Mouse (Mus musculus): Measurements from ENCODE around the gene Pon1. TPM values are rescaled to one million over a fixed set of nuclear protein-coding genes. Genes with fewer than 3 reads are reported as not detected.

Pon1 gene
- polyA plus RNA-seq, 1 experiment from 2014 or later: 0.12 TPM

DNA sequence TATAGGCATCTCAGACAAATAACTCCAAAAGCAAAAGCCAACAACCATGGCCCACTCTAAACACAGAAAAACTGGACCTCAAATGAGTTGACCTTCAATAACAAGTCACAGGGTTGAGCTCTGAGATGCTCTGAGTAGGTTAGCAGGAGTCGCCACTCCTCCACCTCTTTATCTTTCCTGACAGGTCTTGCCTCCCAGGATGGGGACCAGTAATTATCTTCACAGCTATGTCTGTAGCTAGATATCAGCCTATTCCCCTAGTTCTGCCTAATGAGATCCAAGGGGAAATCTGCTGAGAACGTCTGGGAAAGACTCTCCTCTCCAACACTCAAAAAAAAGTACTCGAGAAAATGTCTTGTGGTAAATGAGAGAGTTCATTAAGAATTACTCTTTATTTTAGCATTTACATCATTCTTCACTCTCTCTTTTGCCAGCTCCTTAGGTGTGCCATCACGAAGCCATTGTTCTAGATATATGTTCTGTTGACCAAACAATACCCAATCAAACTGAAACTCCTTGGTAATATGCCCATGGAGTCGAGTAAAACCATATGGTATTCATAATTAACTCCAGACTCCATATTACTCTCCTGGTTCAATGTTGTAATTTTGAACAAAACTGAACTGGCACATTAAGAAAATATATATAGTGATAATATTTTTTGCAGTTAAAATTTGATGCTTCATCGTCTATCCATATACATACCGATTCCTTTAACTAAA lies 7.4 kb downstream of the Pon1 start:
- ATAC-seq (ENCODE audit: low FRiP score) (no peak), DNase-seq (ENCODE audit: low spot score) (no peak)
- H3K36me3 ChIP-seq (replicated peaks; ENCODE audit: control insufficient read depth, insufficient read depth): no peaks in the 10 kb centered on the region
- no peak overlapping the region for H3K4me2 ChIP-seq (replicated peaks)
- no peaks in the 10 kb centered on the region for H3K4me1 ChIP-seq (replicated peaks; ENCODE audit: control insufficient read depth, insufficient read depth, low read length)
- no peak overlapping the region for H3K9ac ChIP-seq
- H3K27ac ChIP-seq: no peak overlapping the region
- no peak overlapping the region for H3K4me3 ChIP-seq (replicated peaks; ENCODE audit: low read length)
- 77% methylated on average over 7 of the region's 7 CpGs for WGBS
- H3K27me3 ChIP-seq (ENCODE audit: control insufficient read depth, insufficient read depth, low read length): no peaks in the 10 kb centered on the region
- H3K9me3 ChIP-seq (ENCODE audit: control insufficient read depth, low read length): no peaks in the 10 kb centered on the region

DNA sequence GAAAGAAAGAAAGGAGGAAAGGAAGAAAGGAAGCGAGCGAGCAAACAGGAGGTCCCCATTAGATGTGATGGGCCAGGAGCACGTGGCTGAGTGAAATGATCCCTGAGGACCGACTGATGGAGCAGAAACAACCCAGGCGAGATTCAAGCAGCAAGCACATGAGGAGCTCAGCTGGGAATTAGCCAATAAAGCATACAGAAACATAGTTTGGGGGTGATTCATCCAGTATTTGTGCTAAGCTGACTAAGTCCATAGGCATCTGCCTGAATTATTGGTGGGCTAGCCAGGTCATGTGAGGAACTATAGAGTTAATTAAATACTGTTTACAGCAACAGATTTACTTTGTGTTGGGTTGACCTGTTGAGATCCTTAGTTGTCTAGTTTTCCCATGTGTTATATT lies 13.1 kb downstream of the Pon1 start:
- H3K36me3 ChIP-seq (replicated peaks; ENCODE audit: control insufficient read depth, insufficient read depth): no peaks in the 10 kb centered on the region
- no peak overlapping the region for H3K4me3 ChIP-seq (replicated peaks; ENCODE audit: low read length)
- WGBS: 88% methylated on average over 5 of the region's 5 CpGs
- no peak for ATAC-seq (ENCODE audit: low FRiP score)
- no peak for DNase-seq (ENCODE audit: low spot score)
- no peaks in the 10 kb centered on the region for H3K27me3 ChIP-seq (ENCODE audit: control insufficient read depth, insufficient read depth, low read length)
- peaks cover 15% of the 10 kb centered on the region for H3K4me1 ChIP-seq (replicated peaks; ENCODE audit: control insufficient read depth, insufficient read depth, low read length)
- no peak overlapping the region for H3K4me2 ChIP-seq (replicated peaks)
- H3K27ac ChIP-seq: no peak overlapping the region
- no peak overlapping the region for H3K9ac ChIP-seq
- no peaks in the 10 kb centered on the region for H3K9me3 ChIP-seq (ENCODE audit: control insufficient read depth, low read length)

DNA sequence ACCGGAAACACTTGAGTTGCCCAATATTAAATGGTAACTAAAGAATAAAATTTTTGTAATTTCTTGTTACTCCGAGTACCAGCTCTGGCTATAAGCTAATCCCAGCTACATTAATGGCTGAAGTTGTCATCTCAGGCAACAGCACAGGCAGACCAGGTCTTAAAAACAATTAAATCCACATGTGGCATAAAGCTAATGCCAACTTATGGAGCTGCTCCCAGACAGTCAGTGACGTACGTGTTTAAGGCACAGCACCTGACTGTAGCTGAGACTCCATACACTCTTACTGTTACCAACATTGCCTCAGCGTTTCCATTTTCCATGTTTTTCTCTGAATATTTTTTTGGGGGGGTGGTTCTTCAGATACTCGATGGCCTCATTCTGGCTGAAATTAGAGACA lies 14.6 kb downstream of the Pon1 start:
- H3K4me2 ChIP-seq (replicated peaks): no peak overlapping the region
- DNase-seq (ENCODE audit: low spot score) (no peak), ATAC-seq (ENCODE audit: low FRiP score) (no peak)
- H3K4me1 ChIP-seq (replicated peaks; ENCODE audit: control insufficient read depth, insufficient read depth, low read length): peaks cover 15% of the 10 kb centered on the region
- H3K4me3 ChIP-seq (replicated peaks; ENCODE audit: low read length): no peak overlapping the region
- H3K36me3 ChIP-seq (replicated peaks; ENCODE audit: control insufficient read depth, insufficient read depth): no peaks in the 10 kb centered on the region
- no peak overlapping the region for H3K9ac ChIP-seq
- H3K27ac ChIP-seq: no peak overlapping the region
- no peaks in the 10 kb centered on the region for H3K27me3 ChIP-seq (ENCODE audit: control insufficient read depth, insufficient read depth, low read length)
- no peaks in the 10 kb centered on the region for H3K9me3 ChIP-seq (ENCODE audit: control insufficient read depth, low read length)
- WGBS: 88% methylated on average over 6 of the region's 6 CpGs

DNA sequence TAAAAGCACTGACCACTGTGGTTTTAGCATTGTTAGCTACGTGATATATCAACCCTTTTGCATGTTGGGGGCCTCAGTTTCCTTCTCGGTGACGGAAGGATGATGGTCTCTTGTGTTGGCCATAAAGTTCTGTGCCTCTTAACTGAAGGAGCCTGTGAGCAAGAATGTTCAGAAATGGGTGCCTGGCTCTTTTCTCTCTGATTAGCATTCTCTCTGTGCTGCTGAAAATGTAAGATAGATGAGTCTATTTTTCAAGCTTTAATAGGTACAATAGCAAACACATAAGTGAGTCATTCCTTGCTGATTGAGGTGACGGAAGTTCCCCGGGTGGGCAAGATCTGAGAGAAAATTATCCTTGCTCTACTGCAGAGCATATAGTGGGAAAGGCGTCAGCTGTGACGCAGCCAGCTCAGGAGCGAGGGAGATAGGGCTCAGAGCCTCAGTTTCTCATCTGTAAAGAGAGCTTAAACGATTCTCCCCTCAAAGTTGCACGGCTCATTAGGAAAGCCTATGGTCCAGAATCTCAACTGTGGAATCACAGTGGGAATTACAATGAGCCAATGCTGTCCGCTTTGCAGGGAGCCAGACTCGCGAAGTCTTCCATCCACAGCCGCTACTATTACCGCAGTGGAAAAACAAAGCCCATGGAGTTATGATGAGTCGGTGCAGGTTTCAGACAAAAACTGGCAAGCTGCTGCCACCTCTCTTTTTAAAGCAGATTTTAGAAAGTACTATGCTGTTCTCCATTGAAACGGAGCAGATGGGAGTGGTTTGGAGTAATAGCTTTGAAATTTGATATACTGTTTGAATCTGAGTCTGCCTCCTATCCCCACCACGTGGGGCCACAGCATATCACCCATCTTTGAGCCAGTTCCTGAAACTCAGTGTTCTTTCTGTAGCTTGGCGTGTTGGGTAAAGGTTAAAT lies 15.5 kb downstream of the Pon1 start:
- Histone ChIP-seq H3K4me2 (replicated peaks) (peak overlapping the region; percentile 61), H3K9me3 (ENCODE audit: control insufficient read depth, low read length) (no peaks in the 10 kb centered on the region), H3K27ac (peak overlapping the region; percentile 56; the same call in 1 of the 2 replicates), H3K27me3 (ENCODE audit: control insufficient read depth, insufficient read depth, low read length) (no peaks in the 10 kb centered on the region), H3K9ac (peak overlapping the region; percentile 47), H3K4me1 (replicated peaks; ENCODE audit: control insufficient read depth, insufficient read depth, low read length) (peaks cover 15% of the 10 kb centered on the region), H3K36me3 (replicated peaks; ENCODE audit: control insufficient read depth, insufficient read depth) (no peaks in the 10 kb centered on the region), H3K4me3 (replicated peaks; ENCODE audit: low read length) (peak overlapping the region; percentile 26)
- peak; percentile 57 for DNase-seq (ENCODE audit: low spot score)
- WGBS: 28% methylated on average over 19 of the region's 19 CpGs
- peak; percentile 89 for ATAC-seq (ENCODE audit: low FRiP score)

DNA sequence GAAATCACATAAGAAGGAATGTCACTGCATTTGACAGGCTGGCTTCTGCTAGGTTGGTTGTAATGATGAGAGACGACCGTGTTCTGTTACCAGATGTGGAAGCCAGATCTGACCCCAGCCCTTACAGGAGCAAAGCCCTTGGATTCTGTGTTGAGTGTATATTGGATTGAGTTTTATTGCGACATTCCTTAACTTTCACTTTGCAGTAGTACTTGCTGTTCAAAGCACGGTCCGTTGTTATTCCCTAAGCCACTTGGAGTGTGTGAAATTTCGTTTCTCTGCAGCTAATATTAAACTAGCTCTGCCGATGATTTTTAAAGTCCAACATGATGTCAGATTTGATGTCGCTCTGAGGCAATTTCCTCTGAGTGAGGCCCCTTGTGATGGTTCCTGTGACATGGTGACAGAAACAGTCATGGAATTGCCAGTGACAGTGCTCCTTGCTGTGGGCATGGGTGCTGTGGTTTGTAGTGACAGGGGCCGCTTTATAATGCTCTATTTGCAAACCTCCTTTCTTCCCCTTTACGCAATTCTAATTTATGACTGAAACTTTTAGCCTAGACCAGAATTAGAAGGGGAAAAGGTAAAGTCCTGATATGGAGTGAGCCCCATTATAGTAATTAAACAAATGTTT lies 19.4 kb downstream of the Pon1 start:
- ATAC-seq (ENCODE audit: low FRiP score): no peak

DNA sequence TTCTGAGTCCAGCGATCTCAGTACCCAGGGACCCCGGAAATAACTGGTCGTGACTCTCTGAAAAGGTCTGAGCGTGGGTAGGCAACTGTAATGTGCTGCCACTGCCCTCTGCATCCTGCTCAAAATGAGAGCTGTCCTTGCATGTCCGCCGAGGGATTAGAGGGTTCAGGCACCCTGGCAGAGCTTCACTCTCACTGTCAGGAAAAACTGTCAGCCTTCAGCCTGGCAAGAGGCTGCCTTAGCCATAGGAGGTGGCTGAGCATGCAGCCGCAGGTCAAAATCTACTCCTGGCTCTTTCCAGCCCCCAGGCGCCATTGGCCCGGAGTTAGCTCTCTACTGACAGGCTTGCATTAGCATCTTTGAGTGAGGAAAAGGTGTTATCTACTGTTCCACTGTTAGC lies 21.2 kb downstream of the Pon1 start:
- Histone ChIP-seq H3K27ac (no peak overlapping the region), H3K4me3 (replicated peaks; ENCODE audit: low read length) (no peak overlapping the region), H3K4me2 (replicated peaks) (0 out of 2 replicates have a peak overlapping the region, but pooled peaks have one; percentile 16), H3K9ac (no peak overlapping the region), H3K9me3 (ENCODE audit: control insufficient read depth, low read length) (no peaks in the 10 kb centered on the region), H3K4me1 (replicated peaks; ENCODE audit: control insufficient read depth, insufficient read depth, low read length) (0 out of 2 replicates have a peak, but pooled peaks cover 2% of the 10 kb centered on the region), H3K36me3 (replicated peaks; ENCODE audit: control insufficient read depth, insufficient read depth) (no peaks in the 10 kb centered on the region), H3K27me3 (ENCODE audit: control insufficient read depth, insufficient read depth, low read length) (no peaks in the 10 kb centered on the region)
- WGBS: 66% methylated on average over 9 of the region's 9 CpGs
- ATAC-seq (ENCODE audit: low FRiP score) (no peak), DNase-seq (ENCODE audit: low spot score) (no peak)

More for the DNA sequence above, 19.4 kb downstream of the Pon1 start:
- DNase-seq (ENCODE audit: low spot score): no peak
- H3K27me3 ChIP-seq (ENCODE audit: control insufficient read depth, insufficient read depth, low read length): no peaks in the 10 kb centered on the region
- H3K9ac ChIP-seq: no peak overlapping the region
- H3K4me1 ChIP-seq (replicated peaks; ENCODE audit: control insufficient read depth, insufficient read depth, low read length): peaks cover 15% of the 10 kb centered on the region
- H3K9me3 ChIP-seq (ENCODE audit: control insufficient read depth, low read length): no peaks in the 10 kb centered on the region
- H3K4me3 ChIP-seq (replicated peaks; ENCODE audit: low read length): no peak overlapping the region
- WGBS: 90% methylated on average over 10 of the region's 10 CpGs
- H3K27ac ChIP-seq: no peak overlapping the region
- H3K4me2 ChIP-seq (replicated peaks): no peak overlapping the region
- H3K36me3 ChIP-seq (replicated peaks; ENCODE audit: control insufficient read depth, insufficient read depth): no peaks in the 10 kb centered on the region

DNA sequence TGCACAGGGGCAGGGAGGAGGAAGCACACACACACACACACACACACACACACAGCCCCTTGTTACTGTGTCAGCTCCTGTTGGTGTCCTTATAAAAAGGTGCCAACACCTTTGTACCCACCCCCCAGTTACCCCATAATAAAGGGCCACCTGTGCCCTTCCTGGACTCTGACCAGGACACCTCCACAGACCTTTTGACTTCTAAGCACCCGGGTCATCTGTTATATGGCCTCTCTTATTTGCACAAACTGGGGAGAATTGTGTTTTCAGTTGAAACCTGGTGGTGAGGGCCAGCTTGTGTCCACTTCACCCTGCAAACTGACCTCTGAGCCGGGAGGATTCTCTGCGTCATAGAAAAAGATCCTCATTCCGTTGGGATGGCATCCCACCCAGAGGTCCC lies 22.3 kb downstream of the Pon1 start:
- no peaks in the 10 kb centered on the region for H3K9me3 ChIP-seq (ENCODE audit: control insufficient read depth, low read length)
- H3K4me2 ChIP-seq (replicated peaks): no peak overlapping the region
- DNase-seq (ENCODE audit: low spot score) (no peak), ATAC-seq (ENCODE audit: low FRiP score) (no peak)
- no peaks in the 10 kb centered on the region for H3K27me3 ChIP-seq (ENCODE audit: control insufficient read depth, insufficient read depth, low read length)
- H3K27ac ChIP-seq: no peak overlapping the region
- no peaks in the 10 kb centered on the region for H3K36me3 ChIP-seq (replicated peaks; ENCODE audit: control insufficient read depth, insufficient read depth)
- H3K4me1 ChIP-seq (replicated peaks; ENCODE audit: control insufficient read depth, insufficient read depth, low read length): 0 out of 2 replicates have a peak, but pooled peaks cover 9% of the 10 kb centered on the region
- no peak overlapping the region for H3K9ac ChIP-seq
- no peak overlapping the region for H3K4me3 ChIP-seq (replicated peaks; ENCODE audit: low read length)
- WGBS: 89% methylated on average over 4 of the region's 4 CpGs

DNA sequence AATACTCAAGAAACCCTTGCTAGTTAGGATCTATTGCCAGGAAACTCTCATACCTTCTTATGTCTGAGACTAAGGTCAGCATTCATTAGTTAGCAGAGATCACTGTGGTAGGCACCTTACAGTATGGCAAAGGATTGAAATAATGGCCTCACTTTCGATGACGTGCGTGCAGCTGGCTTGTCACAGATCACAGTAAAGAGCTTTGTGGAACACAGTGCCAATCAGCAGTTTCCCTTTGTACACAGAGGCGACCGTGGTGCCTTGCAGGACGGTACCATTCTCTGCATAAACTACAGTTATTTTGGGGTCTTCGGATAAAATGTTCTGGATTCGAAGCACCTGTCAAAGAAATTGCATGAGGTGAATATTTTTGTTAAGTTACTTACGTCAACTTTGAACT lies 25.6 kb downstream of the Pon1 start:
- Histone ChIP-seq H3K9me3 (ENCODE audit: control insufficient read depth, low read length) (no peaks in the 10 kb centered on the region), H3K4me3 (replicated peaks; ENCODE audit: low read length) (no peak overlapping the region), H3K4me1 (replicated peaks; ENCODE audit: control insufficient read depth, insufficient read depth, low read length) (0 out of 2 replicates have a peak, but pooled peaks cover 9% of the 10 kb centered on the region), H3K4me2 (replicated peaks) (no peak overlapping the region), H3K27me3 (ENCODE audit: control insufficient read depth, insufficient read depth, low read length) (no peaks in the 10 kb centered on the region), H3K36me3 (replicated peaks; ENCODE audit: control insufficient read depth, insufficient read depth) (no peaks in the 10 kb centered on the region), H3K27ac (no peak overlapping the region), H3K9ac (no peak overlapping the region)
- no peak for DNase-seq (ENCODE audit: low spot score)
- no peak for ATAC-seq (ENCODE audit: low FRiP score)
- 73% methylated on average over 9 of the region's 9 CpGs for WGBS

Data from hindbrain, embryonic 14.5 days (tissue).